Mouse (Mus musculus) heart, embryonic 16.5 days (tissue): ENCODE results near the gene Gpr137. TPM values are rescaled to one million over a fixed set of nuclear protein-coding genes. Genes with fewer than 3 reads are reported as not detected.

Source experiments
- ATAC-seq: fragments of 200-750 bp; cut with Nextera tagmentation; replicated peaks from 2 replicates; pipeline ENCODE4 v1.8.0; 2017; ENCODE audit warnings: moderate number of reproducible peaks; ENCODE audit not compliant: insufficient read depth, low FRiP score; ENCODE audit errors: extremely low read depth
- H3K27ac ChIP-seq: fragments of 300-500 bp; sonication (generic); 2 replicates; pipeline ENCODE4 v1.5.1; 2014; ENCODE audit warnings: mild to moderate bottlenecking, low read length, control low read depth, moderate library complexity
- H3K27me3 ChIP-seq: fragments of 300-500 bp; sonication (generic); 2 replicates; pipeline ENCODE4 v1.6.1; 2014; ENCODE audit warnings: low read length, mixed read lengths; ENCODE audit not compliant: control insufficient read depth, insufficient read depth
- H3K36me3 ChIP-seq: fragments of 300-500 bp; sonication (generic); 2 replicates; pipeline ENCODE4 v1.6.1; 2014; ENCODE audit not compliant: control insufficient read depth, insufficient read depth
- H3K4me1 ChIP-seq: fragments of 300-500 bp; sonication (generic); 2 replicates; pipeline ENCODE4 v1.6.1; 2014; ENCODE audit warnings: low read length, mixed read lengths; ENCODE audit not compliant: control insufficient read depth, insufficient read depth
- H3K4me2 ChIP-seq: fragments of 300-500 bp; sonication (generic); 2 replicates; pipeline ENCODE4 v1.6.1; 2014; ENCODE audit warnings: low read depth, mild to moderate bottlenecking, control low read depth, low read length
- H3K4me3 ChIP-seq: fragments of 300-500 bp; sonication (generic); 2 replicates; pipeline ENCODE4 v1.5.1; 2014; ENCODE audit warnings: mild to moderate bottlenecking, control low read depth, low read length
- H3K9ac ChIP-seq: fragments of 300-500 bp; sonication (generic); 2 replicates; pipeline ENCODE4 v1.6.1; 2014; ENCODE audit warnings: low read length, control low read depth
- H3K9me3 ChIP-seq: fragments of 300-500 bp; sonication (generic); replicated peaks from 2 replicates; pipeline ENCODE4 v1.6.1; 2016; ENCODE audit warnings: low read length; ENCODE audit not compliant: control insufficient read depth
- WGBS: fragments of 180-500 bp; shearing (Covaris S2); extraction: QIAGEN DNeasy Blood & Tissue Kit; methylation state at CpG from one replicate; pipeline ENCODE4 v1.1.7; 2014; 5-methylcytosine and 5-hydroxymethylcytosine counted together
- polyA plus RNA-seq: library from polyadenylated mRNA; unstranded; fragments of >200 nt; fragmentation: Nextera tagmentation; extraction: Ambion mirVana; gene quantifications from 2 replicates; pipeline ENCODE4 v1.2.1, GENCODE M21; 2015

Gpr137 gene
- polyA plus RNA-seq, 1 experiment from 2014 or later: 20.8 TPM

DNA sequence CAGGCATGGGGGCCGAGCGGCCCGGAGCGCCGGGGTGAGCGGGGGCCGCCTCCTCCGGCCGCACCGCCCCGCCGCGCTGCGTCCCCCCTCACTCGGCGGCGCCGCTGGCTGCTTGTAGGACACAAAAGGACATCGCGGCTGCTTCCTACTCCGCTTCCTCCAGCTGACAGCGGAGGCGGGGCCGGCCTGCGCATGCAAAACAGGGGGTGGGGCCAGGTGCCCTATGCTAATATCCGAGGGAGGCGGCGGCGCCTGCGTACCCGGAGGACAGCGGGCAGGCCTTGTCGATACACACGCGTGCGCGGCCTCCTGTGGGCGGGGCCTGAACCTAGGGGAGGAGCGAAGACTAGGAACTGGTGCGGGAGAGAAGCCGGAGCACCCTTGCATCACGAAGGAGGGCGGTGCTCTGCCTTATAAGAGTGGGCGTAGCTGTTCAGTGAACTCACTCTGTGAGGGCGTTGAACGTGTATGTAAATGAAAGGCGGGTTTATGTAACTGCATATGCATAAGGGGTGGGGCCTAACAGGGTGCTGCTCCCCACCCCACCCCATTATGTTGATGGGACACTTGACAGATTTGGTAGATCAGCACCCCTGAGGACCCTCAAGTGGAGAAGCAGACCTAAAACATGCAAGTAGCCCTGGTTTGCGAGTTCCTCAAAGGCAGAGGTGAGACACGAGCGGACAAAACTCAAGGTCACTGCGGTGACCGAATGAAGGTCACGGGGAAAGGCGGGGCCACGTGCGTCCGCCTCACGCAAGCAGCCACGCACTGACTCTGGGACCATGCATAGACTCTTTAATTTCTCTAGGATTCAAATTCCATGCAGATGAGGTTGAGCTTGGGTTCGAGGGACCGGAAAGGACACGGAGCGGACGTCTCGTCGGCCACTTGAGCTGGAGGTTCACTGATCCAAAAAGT is 20.4 kb downstream of the Gpr137 start, which contains the start of gene Esrra:
Esrra (minus strand) TSS at position 167 of the 921 bp plus-strand sequence.
- Histone ChIP-seq H3K9me3 (no peaks in the 10 kb centered on the region), H3K27ac (peak within 1 kb of the TSS; percentile 96), H3K27me3 (peaks cover 19% of the 10 kb centered on the region), H3K9ac (peak within 1 kb of the TSS; percentile 94), H3K36me3 (peaks cover 9% of the 10 kb centered on the region; the same call in 1 of the 2 replicates), H3K4me1 (peaks cover 33% of the 10 kb centered on the region), H3K4me2 (peak within 1 kb of the TSS; percentile 86), H3K4me3 (peak within 1 kb of the TSS; percentile 63)
- peak; percentile 93 for ATAC-seq
- WGBS: under 1% methylated on average over 66 of the region's 66 CpGs

DNA sequence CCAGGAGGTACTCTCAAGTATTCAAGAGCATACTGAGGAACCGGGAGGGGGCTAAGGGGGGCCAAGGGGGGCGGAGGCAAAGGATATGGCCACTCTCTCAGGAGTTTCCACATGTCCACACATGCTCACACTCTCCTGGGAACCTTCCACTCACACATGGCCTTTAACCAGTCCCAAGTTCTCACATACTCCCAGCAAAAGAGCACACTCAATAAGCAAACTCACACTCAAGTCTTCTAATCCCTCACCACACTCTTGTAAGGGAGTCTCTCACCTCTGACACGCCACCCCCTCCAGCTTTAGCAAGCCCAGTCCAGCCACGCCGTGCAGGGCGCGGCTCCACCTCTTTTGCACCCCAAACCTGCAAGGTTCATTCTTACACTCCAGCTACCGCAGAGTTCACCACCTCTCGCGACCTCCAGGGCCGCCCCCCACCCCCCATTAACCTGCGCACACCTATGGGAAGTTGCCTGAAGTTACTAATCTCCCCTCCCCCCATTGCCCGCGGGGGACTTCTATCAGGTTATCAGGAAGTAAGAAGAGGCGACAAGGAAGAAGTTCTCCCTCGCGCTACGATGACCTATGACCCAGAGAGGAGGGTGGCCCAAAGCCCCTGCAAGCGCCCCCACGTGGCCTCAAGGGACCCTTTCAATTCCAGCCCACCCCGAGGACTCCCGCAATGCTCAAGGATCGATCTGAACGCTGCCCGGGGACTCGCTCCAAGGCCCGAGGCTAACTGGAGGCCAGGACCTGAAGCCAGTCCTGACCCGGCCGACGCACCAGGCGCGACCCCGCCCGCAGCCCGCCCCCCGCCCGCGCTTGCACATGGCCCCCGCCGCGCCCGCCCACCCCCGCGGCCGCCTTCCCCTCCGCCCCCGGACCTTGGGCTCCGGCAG is 21.3 kb downstream of the Gpr137 start:
- ATAC-seq: no peak
- peak overlapping the region; percentile 63 for H3K4me3 ChIP-seq
- peaks cover 33% of the 10 kb centered on the region for H3K4me1 ChIP-seq
- H3K27me3 ChIP-seq: peaks cover 11% of the 10 kb centered on the region
- peaks cover 9% of the 10 kb centered on the region; the same call in 1 of the 2 replicates for H3K36me3 ChIP-seq
- under 1% methylated on average over 46 of the region's 48 CpGs for WGBS
- no peaks in the 10 kb centered on the region for H3K9me3 ChIP-seq
- H3K9ac ChIP-seq: peak overlapping the region; percentile 94
- peak overlapping the region; percentile 86 for H3K4me2 ChIP-seq
- peak overlapping the region; percentile 96 for H3K27ac ChIP-seq

DNA sequence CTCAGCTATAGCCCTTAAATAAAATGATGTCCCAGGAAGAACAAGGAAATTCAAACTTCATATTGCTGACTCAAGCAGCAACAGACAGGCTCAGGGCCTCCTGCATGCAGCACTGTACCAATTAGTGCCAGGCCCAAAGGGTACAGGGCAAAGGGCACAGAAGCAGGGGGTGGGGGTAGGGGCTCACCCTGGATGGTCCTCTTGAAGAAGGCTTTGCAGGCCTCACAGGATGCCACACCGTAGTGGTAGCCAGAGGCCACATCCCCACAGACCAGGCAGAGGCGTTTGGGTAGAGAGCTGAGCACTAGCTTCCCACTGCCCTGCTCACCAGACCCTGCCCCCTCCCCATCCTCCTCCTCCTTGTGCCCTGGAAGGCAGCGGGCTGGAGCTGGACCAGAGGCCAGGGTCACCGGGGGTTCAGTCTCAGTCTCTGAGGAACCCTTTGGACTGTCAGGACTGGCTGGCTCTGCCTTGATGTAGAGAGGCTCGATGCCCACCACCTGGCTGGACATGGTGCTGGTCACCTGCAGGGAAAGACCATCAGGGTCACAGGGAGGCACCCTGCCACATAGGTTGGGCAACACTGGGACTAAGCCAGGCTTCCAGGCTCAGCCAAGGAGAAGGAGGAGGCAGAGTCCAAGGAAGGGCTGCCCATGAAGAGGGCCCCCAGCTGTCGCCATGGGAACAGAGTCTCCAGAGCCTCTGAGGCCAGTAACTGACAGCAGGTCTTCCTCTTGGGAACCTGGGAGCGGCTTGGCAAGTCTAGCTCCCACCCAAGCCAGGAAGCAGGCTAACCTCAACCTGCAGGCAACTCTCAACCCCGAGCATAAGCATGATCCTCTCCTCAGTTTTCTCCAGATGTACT is 22.2 kb downstream of the Gpr137 start:
- peak overlapping the region; percentile 94 for H3K9ac ChIP-seq
- H3K27ac ChIP-seq: peak overlapping the region; percentile 96
- peak overlapping the region; percentile 86 for H3K4me2 ChIP-seq
- no peaks in the 10 kb centered on the region for H3K9me3 ChIP-seq
- H3K4me1 ChIP-seq: peaks cover 32% of the 10 kb centered on the region
- peaks cover 2% of the 10 kb centered on the region for H3K27me3 ChIP-seq
- ATAC-seq: no peak
- H3K4me3 ChIP-seq: peak overlapping the region; percentile 63
- 37% methylated on average over 8 of the region's 8 CpGs for WGBS
- H3K36me3 ChIP-seq: peaks cover 9% of the 10 kb centered on the region; the same call in 1 of the 2 replicates

- Histone ChIP-seq H3K27ac (peak overlapping the region; percentile 2), H3K4me2 (peak overlapping the region; percentile 86), H3K27me3 (no peaks in the 10 kb centered on the region), H3K9me3 (no peaks in the 10 kb centered on the region), H3K36me3 (peaks cover 9% of the 10 kb centered on the region; the same call in 1 of the 2 replicates), H3K9ac (peak overlapping the region; percentile 94; the same call in 1 of the 2 replicates), H3K4me1 (peaks cover 28% of the 10 kb centered on the region), H3K4me3 (peak overlapping the region; percentile 63; the same call in 1 of the 2 replicates)
- ATAC-seq: no peak
Measured at GRCm38 (mm10) chr19:6919431-6919830, 22.8 kb downstream of the Gpr137 start.

DNA sequence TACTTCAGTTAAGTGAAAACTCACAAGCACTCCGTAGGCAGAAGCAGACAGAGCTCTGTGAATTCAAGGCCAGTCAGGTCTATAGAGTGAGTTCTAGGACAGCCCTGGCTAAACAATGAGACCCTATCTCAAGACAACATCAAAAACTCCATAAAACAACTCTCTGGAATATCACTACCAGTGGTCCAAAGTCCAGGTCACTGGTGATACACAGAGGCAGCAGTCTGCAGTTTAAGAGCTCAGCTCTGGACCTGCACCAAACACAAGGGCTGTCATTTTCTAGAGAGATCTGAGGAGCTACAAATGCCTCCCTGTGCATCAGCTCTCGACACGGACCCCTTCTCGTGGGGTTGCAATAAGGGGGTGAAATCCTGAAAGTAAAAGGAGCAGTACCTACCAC is 24.0 kb downstream of the Gpr137 start:
- Histone ChIP-seq H3K4me1 (peaks cover 28% of the 10 kb centered on the region), H3K4me2 (no peak overlapping the region), H3K4me3 (no peak overlapping the region), H3K27me3 (no peaks in the 10 kb centered on the region), H3K9me3 (no peaks in the 10 kb centered on the region), H3K27ac (no peak overlapping the region), H3K36me3 (peaks cover 15% of the 10 kb centered on the region), H3K9ac (no peak overlapping the region)
- WGBS: 87% methylated on average over 4 of the region's 4 CpGs
- ATAC-seq: no peak

GRCm38 (mm10) chr19:6916496-6916895 is 25.8 kb downstream of the Gpr137 start:
- Histone ChIP-seq H3K27me3 (no peaks in the 10 kb centered on the region), H3K9ac (no peak overlapping the region), H3K4me1 (peaks cover 20% of the 10 kb centered on the region), H3K9me3 (no peaks in the 10 kb centered on the region), H3K27ac (no peak overlapping the region), H3K4me2 (no peak overlapping the region), H3K4me3 (no peak overlapping the region), H3K36me3 (peaks cover 33% of the 10 kb centered on the region)
- WGBS: 74% methylated on average over 4 of the region's 4 CpGs
- ATAC-seq: no peak

GRCm38 (mm10) chr19:6915276-6915675 is 27.0 kb downstream of the Gpr137 start:
- H3K27me3 ChIP-seq: no peaks in the 10 kb centered on the region
- WGBS: 40% methylated on average over 4 of the region's 4 CpGs
- peaks cover 38% of the 10 kb centered on the region for H3K36me3 ChIP-seq
- no peak overlapping the region for H3K27ac ChIP-seq
- H3K4me3 ChIP-seq: no peak overlapping the region
- no peak overlapping the region for H3K9ac ChIP-seq
- no peaks in the 10 kb centered on the region for H3K9me3 ChIP-seq
- no peak for ATAC-seq
- H3K4me2 ChIP-seq: no peak overlapping the region
- peaks cover 20% of the 10 kb centered on the region for H3K4me1 ChIP-seq

- no peak overlapping the region for H3K27ac ChIP-seq
- no peak overlapping the region for H3K4me3 ChIP-seq
- peaks cover 12% of the 10 kb centered on the region for H3K4me1 ChIP-seq
- 92% methylated on average over 9 of the region's 9 CpGs for WGBS
- no peak overlapping the region for H3K4me2 ChIP-seq
- no peaks in the 10 kb centered on the region for H3K27me3 ChIP-seq
- H3K9ac ChIP-seq: no peak overlapping the region
- H3K36me3 ChIP-seq: peaks cover 38% of the 10 kb centered on the region
- no peaks in the 10 kb centered on the region for H3K9me3 ChIP-seq
- ATAC-seq: no peak
Measured at GRCm38 (mm10) chr19:6914540-6914939, 27.7 kb downstream of the Gpr137 start.
